Mouse (Mus musculus) olfactory bulb, adult 2 months (tissue): ENCODE measurements around the gene Xpnpep3.

ENCODE experiments used
- CTCF ChIP-seq: fragments of 200-500 bp; IDR thresholded peaks from 2 replicates; pipeline ENCODE4 v1.5.1; 2012; ENCODE audit warnings: low read depth, mild to moderate bottlenecking, low read length, moderate library complexity; ENCODE audit not compliant: insufficient read depth
- POLR2A ChIP-seq: fragments of 200-500 bp; IDR thresholded peaks from 2 replicates; pipeline ENCODE4 v1.6.1; 2012; ENCODE audit warnings: mild to moderate bottlenecking, low read depth, low read length, moderate library complexity; ENCODE audit not compliant: insufficient read depth

DNA sequence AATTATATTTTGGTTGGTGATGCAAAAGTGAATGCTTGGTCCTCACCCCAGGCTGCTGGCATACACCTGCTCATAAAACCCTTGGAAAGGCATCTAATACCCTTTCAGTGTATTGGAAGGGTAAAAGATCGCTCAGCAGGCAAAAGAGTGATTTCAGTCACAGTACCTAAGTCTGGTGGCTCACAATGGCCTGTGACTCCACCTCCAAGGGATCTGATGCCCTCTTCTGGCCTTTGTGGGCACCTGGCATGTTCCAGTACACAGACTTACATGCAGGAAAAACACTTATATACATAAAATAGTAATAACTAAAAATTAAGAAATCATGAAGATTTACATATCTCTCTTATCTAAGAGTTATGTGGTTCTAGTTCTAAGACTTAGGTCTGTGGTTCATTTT is 47.3 kb upstream of the Xpnpep3 start:
- TF ChIP-seq CTCF (no peak), POLR2A (no peak)
